Mouse (Mus musculus) kidney, embryonic 15.5 days (tissue): ENCODE data around the gene Glod4. TPM values are rescaled to one million over a fixed set of nuclear protein-coding genes. Genes with fewer than 3 reads are reported as not detected.
A peak's percentile ranks its signal among the peaks of the same experiment; 100 is the strongest.

Experiments
- ATAC-seq: fragments of 200-750 bp; cut with Nextera tagmentation; replicated peaks from 2 replicates; pipeline ENCODE4 v1.8.0; 2017; ENCODE audit warnings: moderate TSS enrichment; ENCODE audit not compliant: low FRiP score
- H3K27ac ChIP-seq: fragments of 300-500 bp; sonication (generic); 2 replicates; pipeline ENCODE4 v1.5.1; 2015; ENCODE audit warnings: mild to moderate bottlenecking, inconsistent platforms
- H3K27me3 ChIP-seq: fragments of 300-500 bp; sonication (generic); 2 replicates; pipeline ENCODE4 v1.6.1; 2015; ENCODE audit warnings: inconsistent platforms
- H3K36me3 ChIP-seq: fragments of 300-500 bp; sonication (generic); 2 replicates; pipeline ENCODE4 v1.6.1; 2015; ENCODE audit warnings: inconsistent platforms
- H3K4me1 ChIP-seq: fragments of 300-500 bp; sonication (generic); 2 replicates; pipeline ENCODE4 v1.6.1; 2015; ENCODE audit warnings: inconsistent platforms
- H3K4me2 ChIP-seq: fragments of 300-500 bp; sonication (generic); 2 replicates; pipeline ENCODE4 v1.6.1; 2015; ENCODE audit warnings: moderate library complexity, mild to moderate bottlenecking, inconsistent platforms
- H3K4me3 ChIP-seq: fragments of 300-500 bp; sonication (generic); replicated peaks from 2 replicates; pipeline ENCODE4 v1.5.1; 2015; ENCODE audit warnings: mild to moderate bottlenecking, inconsistent platforms
- H3K9ac ChIP-seq: fragments of 300-500 bp; sonication (generic); 2 replicates; pipeline ENCODE4 v1.6.1; 2015; ENCODE audit warnings: mild to moderate bottlenecking, inconsistent platforms
- H3K9me3 ChIP-seq: fragments of 300-500 bp; sonication (generic); replicated peaks from 2 replicates; pipeline ENCODE4 v1.6.1; 2016; ENCODE audit warnings: inconsistent platforms
- WGBS: fragments of 180-500 bp; shearing (Covaris S2); methylation state at CpG from one replicate; pipeline ENCODE4 v1.1.7; 2015; ENCODE audit warnings: mixed read lengths; 5-methylcytosine and 5-hydroxymethylcytosine counted together
- polyA plus RNA-seq: library from polyadenylated mRNA; unstranded; fragments of >200 nt; fragmentation: Nextera tagmentation; extraction: Ambion mirVana; gene quantifications from 2 replicates; pipeline ENCODE4 v1.2.1, GENCODE M21; 2015

Gene Glod4
- polyA plus RNA-seq, 1 experiment from 2014 or later: 144 TPM

- Histone ChIP-seq H3K9ac (no peak overlapping the region), H3K27me3 (no peaks in the 10 kb centered on the region), H3K4me1 (peaks cover 14% of the 10 kb centered on the region), H3K4me3 (no peak overlapping the region), H3K27ac (no peak overlapping the region), H3K4me2 (no peak overlapping the region), H3K36me3 (peaks cover 11% of the 10 kb centered on the region; the same call in 1 of the 2 replicates), H3K9me3 (no peaks in the 10 kb centered on the region)
- no peak for ATAC-seq
- WGBS: 48% methylated on average over 8 of the region's 8 CpGs
Measured at GRCm38 (mm10) chr11:76125386-76125785, 118.1 kb downstream of the Glod4 start.

DNA sequence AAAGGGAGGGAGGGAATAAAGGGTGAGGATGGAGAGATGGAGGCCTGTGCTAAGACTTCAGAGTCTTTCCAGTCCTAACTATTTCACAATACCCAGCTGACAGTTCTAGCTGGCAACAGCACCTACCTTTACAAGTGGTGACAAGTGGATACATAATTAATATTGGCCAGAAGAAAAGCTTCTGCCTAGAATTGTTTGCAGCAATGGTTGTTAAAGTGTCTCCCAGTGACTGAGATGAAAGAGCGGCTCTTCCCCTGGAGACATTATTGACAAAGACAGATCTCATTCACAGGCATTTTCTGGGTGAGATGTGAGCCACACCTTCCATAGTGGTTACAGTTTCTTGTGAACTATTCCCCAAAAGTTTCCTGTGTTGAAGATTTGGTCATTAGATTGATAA is 120.0 kb downstream of the Glod4 start:
- peaks cover 11% of the 10 kb centered on the region; the same call in 1 of the 2 replicates for H3K36me3 ChIP-seq
- no peaks in the 10 kb centered on the region for H3K9me3 ChIP-seq
- no peak overlapping the region for H3K9ac ChIP-seq
- 96% methylated on average over 1 of the region's 1 CpGs for WGBS
- H3K27ac ChIP-seq: no peak overlapping the region
- peaks cover 20% of the 10 kb centered on the region for H3K4me1 ChIP-seq
- no peak overlapping the region for H3K4me3 ChIP-seq
- H3K27me3 ChIP-seq: no peaks in the 10 kb centered on the region
- no peak for ATAC-seq
- H3K4me2 ChIP-seq: no peak overlapping the region

DNA sequence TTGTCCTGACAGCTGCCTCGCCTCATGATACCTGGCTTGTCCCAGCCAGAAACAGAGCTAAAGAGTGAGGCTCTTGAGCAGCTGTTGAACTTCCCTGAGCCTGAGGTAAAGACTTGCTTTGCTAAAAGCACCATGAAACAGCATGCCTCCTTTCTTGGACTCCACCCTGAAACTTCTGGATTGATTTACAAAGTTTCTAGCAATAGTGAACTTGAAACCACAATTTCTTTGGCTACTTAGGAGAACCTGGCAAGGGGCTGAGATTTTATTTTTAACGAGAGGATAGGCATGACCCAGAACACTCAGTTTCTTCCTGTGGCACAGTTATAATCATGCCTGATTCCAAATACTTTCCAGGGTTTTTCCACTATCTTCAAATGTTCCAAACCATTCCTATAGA is 121.0 kb downstream of the Glod4 start:
- Histone ChIP-seq H3K27ac (no peak overlapping the region), H3K27me3 (no peaks in the 10 kb centered on the region), H3K4me1 (peaks cover 20% of the 10 kb centered on the region), H3K4me2 (no peak overlapping the region), H3K36me3 (peaks cover 11% of the 10 kb centered on the region; the same call in 1 of the 2 replicates), H3K9ac (no peak overlapping the region), H3K4me3 (no peak overlapping the region), H3K9me3 (no peaks in the 10 kb centered on the region)
- 76% methylated on average over 2 of the region's 2 CpGs for WGBS
- ATAC-seq: no peak

GRCm38 (mm10) chr11:76121086-76121485 is 122.4 kb downstream of the Glod4 start:
- ATAC-seq: no peak
- Histone ChIP-seq H3K9me3 (no peaks in the 10 kb centered on the region), H3K9ac (no peak overlapping the region), H3K4me1 (peaks cover 20% of the 10 kb centered on the region), H3K27ac (no peak overlapping the region; the same call in 1 of the 2 replicates), H3K4me3 (no peak overlapping the region), H3K4me2 (no peak overlapping the region), H3K36me3 (peaks cover 24% of the 10 kb centered on the region), H3K27me3 (no peaks in the 10 kb centered on the region)
- WGBS: 87% methylated on average over 4 of the region's 4 CpGs

DNA sequence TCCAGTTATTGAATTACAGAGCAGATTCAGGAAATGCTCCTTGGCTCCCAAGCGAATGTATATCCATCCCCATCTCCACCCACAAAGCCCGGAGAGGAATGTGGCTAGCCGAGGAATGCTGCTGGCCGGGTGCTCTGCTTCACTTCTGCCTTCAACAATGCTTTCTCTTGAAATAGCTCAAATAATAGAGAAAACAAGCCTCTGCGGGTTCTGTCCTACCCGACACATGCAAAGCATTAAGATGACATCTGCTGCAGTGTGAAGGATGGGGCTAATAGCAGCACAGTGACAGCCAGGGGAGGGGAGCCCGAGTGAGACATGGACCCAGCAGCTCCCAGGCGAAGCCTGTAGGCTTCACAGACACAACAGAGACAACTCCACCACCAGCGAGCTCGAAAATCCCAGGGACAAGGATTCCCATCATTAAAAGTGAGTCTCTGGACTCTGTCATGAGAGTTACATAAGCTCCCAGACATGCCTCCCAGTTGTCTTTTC is 123.1 kb downstream of the Glod4 start:
- Histone ChIP-seq H3K27ac (peak overlapping the region; percentile 80), H3K36me3 (peaks cover 29% of the 10 kb centered on the region), H3K9ac (no peak overlapping the region), H3K4me1 (peaks cover 20% of the 10 kb centered on the region), H3K27me3 (no peaks in the 10 kb centered on the region), H3K4me2 (no peak overlapping the region), H3K9me3 (no peaks in the 10 kb centered on the region), H3K4me3 (no peak overlapping the region)
- 56% methylated on average over 10 of the region's 10 CpGs for WGBS
- no peak for ATAC-seq

GRCm38 (mm10) chr11:76110416-76110815 is 133.1 kb downstream of the Glod4 start:
- no peak overlapping the region for H3K4me2 ChIP-seq
- 97% methylated on average over 3 of the region's 3 CpGs for WGBS
- H3K27me3 ChIP-seq: no peaks in the 10 kb centered on the region

DNA sequence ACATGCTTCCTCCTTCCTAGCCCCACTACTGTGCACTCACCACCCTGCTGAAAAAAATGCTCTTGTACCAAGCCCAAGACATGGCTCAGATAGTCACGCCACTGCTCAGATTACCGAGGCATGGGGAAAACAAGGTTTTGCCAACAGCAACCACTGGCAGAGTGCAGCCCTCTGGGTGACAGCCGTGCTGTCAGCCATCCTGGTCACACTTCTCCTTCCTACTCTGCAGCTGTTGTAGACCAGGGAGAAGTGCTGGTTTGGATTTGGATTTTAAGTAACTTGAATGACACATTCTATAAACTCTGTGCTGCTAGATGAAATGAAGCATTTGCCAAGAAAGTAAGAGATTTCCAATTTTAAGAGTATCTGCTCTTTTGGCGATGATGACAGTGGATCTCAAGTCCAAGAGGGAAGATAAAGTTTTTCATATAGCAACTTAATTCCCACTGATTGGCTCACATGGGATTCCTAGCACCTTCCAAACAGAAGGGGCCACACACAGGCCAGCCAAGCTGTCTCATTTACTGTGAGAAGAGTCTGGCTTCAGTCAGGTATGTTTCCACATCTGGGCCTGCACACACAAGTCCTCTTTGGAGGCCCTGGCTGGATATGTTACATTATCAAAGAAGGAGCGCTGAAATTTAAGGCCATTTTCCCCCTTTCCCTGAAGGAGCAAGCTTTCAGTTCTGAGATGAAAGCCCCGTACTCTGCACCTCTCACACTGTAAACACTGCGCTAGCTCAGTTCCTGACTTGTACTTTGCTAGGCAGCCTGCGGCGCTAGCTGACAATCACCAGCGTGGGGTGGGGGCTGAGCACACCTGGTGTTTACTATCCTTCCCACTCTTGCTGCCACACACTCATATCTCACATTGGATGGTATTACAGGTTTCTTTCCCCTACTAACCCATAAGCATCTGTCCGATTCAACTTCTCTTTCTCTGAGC is 136.7 kb downstream of the Glod4 start:
- Histone ChIP-seq H3K9ac (no peak overlapping the region), H3K4me2 (no peak overlapping the region), H3K27me3 (no peaks in the 10 kb centered on the region), H3K4me1 (peaks cover 10% of the 10 kb centered on the region), H3K36me3 (peaks cover 15% of the 10 kb centered on the region), H3K9me3 (no peaks in the 10 kb centered on the region), H3K4me3 (no peak overlapping the region), H3K27ac (no peak overlapping the region)
- 77% methylated on average over 11 of the region's 11 CpGs for WGBS
- no peak for ATAC-seq

More at GRCm38 (mm10) chr11:76110416-76110815, 133.1 kb downstream of the Glod4 start:
- Histone ChIP-seq H3K4me1 (peaks cover 7% of the 10 kb centered on the region; the same call in 1 of the 2 replicates), H3K9ac (no peak overlapping the region), H3K4me3 (no peak overlapping the region), H3K27ac (no peak overlapping the region), H3K36me3 (peaks cover 40% of the 10 kb centered on the region), H3K9me3 (no peaks in the 10 kb centered on the region)
- no peak for ATAC-seq

GRCm38 (mm10) chr11:76101154-76101553 is 142.4 kb downstream of the Glod4 start:
- Histone ChIP-seq H3K9me3 (peaks cover 5% of the 10 kb centered on the region; the same call in 1 of the 2 replicates), H3K36me3 (peaks cover 9% of the 10 kb centered on the region; the same call in 1 of the 2 replicates), H3K4me3 (no peak overlapping the region), H3K4me1 (peaks cover 39% of the 10 kb centered on the region), H3K4me2 (no peak overlapping the region), H3K27me3 (no peaks in the 10 kb centered on the region), H3K27ac (peak overlapping the region; percentile 83), H3K9ac (no peak overlapping the region)
- no peak for ATAC-seq

DNA sequence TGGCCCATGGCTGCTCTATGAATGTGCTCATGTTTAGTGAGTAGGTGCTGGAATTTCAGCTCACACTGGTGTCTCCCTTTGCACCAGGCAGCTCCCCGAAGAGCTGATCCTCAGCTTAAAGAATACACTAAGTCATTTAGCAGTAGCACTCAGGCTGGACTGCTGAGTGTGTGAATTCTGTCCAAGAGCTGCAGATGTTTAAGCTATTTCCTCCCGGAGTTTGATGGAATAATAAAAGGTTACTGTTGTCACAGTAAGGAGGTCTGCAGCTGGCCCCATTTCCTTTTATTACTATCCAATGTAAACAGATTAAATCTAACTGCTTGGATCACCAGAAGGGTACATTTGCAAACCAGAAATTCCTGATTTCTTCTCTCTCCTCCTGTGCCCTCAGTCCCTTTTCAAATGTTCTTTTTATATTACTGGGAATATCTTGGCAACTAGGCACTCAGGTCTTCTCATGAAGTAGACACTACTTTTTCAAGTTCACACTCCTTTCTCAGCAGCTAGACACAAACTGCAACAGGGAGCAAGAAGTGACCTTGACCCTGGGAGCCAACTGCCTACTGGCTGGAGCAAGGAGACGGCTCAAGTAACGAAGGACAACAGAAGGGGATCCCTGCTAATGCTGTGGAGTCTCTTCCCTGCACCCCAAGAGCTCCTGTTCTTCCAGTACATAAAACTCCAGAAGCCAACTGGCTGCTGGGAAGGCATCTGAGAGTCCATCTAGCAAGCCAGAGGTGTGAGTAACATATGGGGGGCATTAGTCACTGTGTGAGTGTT is 144.1 kb downstream of the Glod4 start:
- peaks cover 5% of the 10 kb centered on the region; the same call in 1 of the 2 replicates for H3K9me3 ChIP-seq
- ATAC-seq: no peak; the same call in 1 of the 2 replicates
- H3K27ac ChIP-seq: peak overlapping the region; percentile 90
- H3K36me3 ChIP-seq: peaks cover 9% of the 10 kb centered on the region; the same call in 1 of the 2 replicates
- H3K4me3 ChIP-seq: no peak overlapping the region
- no peak overlapping the region for H3K9ac ChIP-seq
- peaks cover 39% of the 10 kb centered on the region for H3K4me1 ChIP-seq
- WGBS: 20% methylated on average over 4 of the region's 4 CpGs
- no peaks in the 10 kb centered on the region for H3K27me3 ChIP-seq
- H3K4me2 ChIP-seq: 0 out of 2 replicates have a peak overlapping the region, but pooled peaks have one; percentile 27

DNA sequence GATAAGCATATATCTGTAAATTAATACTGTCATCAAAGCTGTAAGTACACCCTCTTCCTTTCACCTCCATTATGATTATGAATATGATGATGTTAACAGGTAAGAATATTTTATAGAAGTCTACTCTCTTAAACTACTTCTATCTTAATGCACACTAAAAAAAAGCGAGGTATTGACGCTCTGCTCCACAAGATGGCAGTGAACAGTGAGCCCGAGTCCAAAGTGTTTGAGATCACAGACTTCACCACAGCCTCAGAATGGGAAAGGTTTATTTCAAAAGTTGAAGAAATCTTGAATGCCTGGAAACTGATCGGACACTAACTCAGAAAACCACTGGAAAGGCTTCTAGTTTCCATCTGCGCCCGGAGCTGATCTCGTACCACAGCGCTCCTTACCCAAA is 149.9 kb downstream of the Glod4 start:
- 88% methylated on average over 8 of the region's 8 CpGs for WGBS
- Histone ChIP-seq H3K27ac (no peak overlapping the region), H3K36me3 (peaks cover 20% of the 10 kb centered on the region), H3K9me3 (peaks cover 5% of the 10 kb centered on the region; the same call in 1 of the 2 replicates), H3K4me1 (peaks cover 11% of the 10 kb centered on the region), H3K27me3 (no peaks in the 10 kb centered on the region), H3K4me2 (no peak overlapping the region), H3K4me3 (no peak overlapping the region), H3K9ac (no peak overlapping the region)
- ATAC-seq: no peak

GRCm38 (mm10) chr11:76089776-76090175 is 153.7 kb downstream of the Glod4 start:
- WGBS: 69% methylated on average over 6 of the region's 6 CpGs
- H3K27ac ChIP-seq: no peak overlapping the region
- H3K9me3 ChIP-seq: no peaks in the 10 kb centered on the region
- H3K9ac ChIP-seq: no peak overlapping the region
- H3K27me3 ChIP-seq: no peaks in the 10 kb centered on the region
- ATAC-seq: no peak
- H3K4me1 ChIP-seq: peaks cover 7% of the 10 kb centered on the region
- H3K4me2 ChIP-seq: no peak overlapping the region
- H3K4me3 ChIP-seq: no peak overlapping the region
- peaks cover 23% of the 10 kb centered on the region for H3K36me3 ChIP-seq

- Histone ChIP-seq H3K9ac (no peak overlapping the region), H3K9me3 (no peaks in the 10 kb centered on the region), H3K27me3 (no peaks in the 10 kb centered on the region), H3K4me3 (no peak overlapping the region), H3K4me2 (no peak overlapping the region), H3K4me1 (peaks cover 7% of the 10 kb centered on the region), H3K36me3 (peaks cover 23% of the 10 kb centered on the region), H3K27ac (no peak overlapping the region)
- no peak for ATAC-seq
- 83% methylated on average over 4 of the region's 4 CpGs for WGBS
Measured at GRCm38 (mm10) chr11:76088506-76088905, 155.0 kb downstream of the Glod4 start.
